In genomic region chr12:112404338-112404737, GRCm38 (mm10) we compare ENCODE assay signal across 29 mouse cellular contexts.
DNase-seq lines count a peak whose midpoint lies in the region; ATAC-seq and TF ChIP-seq lines count a peak whose summit lies in the region.
"Had no signal": no experiment of that assay in that cellular context is flagged by ENCODE, and none has a peak within 500 bp of the region (broad histone marks: within the 10 kb centered on the region; RNA-seq: fewer than 3 reads in every experiment).

No protein-coding gene starts in this region.

- DNase-seq in brain, embryonic 14.5 days (ENCODE audit: low read depth), result peak; percentile 25
- peak; percentile 60 for DNase-seq in embryonic facial prominence, embryonic 11.5 days (ENCODE audit: low spot score)
- peak; percentile 51 for DNase-seq in limb, embryonic 11.5 days (ENCODE audit: low spot score)
- no peak for DNase-seq in layer of hippocampus, postnatal 10 days (ENCODE audit: low spot score in 2 of 2)
- DNase-seq in spleen, adult 18-20 months, result no peak
- DNase-seq in cerebellum, adult 9-11 months, result no peak
- DNase-seq: adrenal gland, postnatal 10 days; adrenal gland, postnatal 36 days; B cell, adult 2 months; cerebellum, adult 11 months; cerebellum, adult 2 months; cerebellum, postnatal 10 days; cerebellum, postnatal 36 days; embryo, embryonic 11 days; forebrain, postnatal 0 days; gastrocnemius, postnatal 14 days; heart, adult 18-20 months; heart, postnatal 10 days; heart, postnatal 36 days had no signal

- 48% methylated on average over 12 of the region's 12 CpGs for WGBS in embryonic facial prominence, embryonic 11.5 days
- 16% methylated on average over 12 of the region's 12 CpGs for WGBS in limb, embryonic 11.5 days

- H3K27me3 ChIP-seq in embryonic facial prominence, embryonic 11.5 days (ENCODE audit: control insufficient read depth, insufficient read depth, low read length), result no peaks in the 10 kb centered on the region
- H3K27me3 ChIP-seq in limb, embryonic 11.5 days (ENCODE audit: control insufficient read depth, insufficient read depth, low read length), result 0 out of 2 replicates have a peak, but pooled peaks cover 2% of the 10 kb centered on the region
- H3K27me3 ChIP-seq: embryonic facial prominence, embryonic 12.5 days; embryonic facial prominence, embryonic 15.5 days; heart, embryonic 15.5 days had no signal

- no peak overlapping the region for H3K4me3 ChIP-seq in embryonic facial prominence, embryonic 11.5 days (ENCODE audit: low read depth, low read length)
- H3K4me3 ChIP-seq in limb, embryonic 11.5 days (ENCODE audit: low read depth, low read length), result no peak overlapping the region
- H3K4me3 ChIP-seq: embryonic facial prominence, embryonic 12.5 days; embryonic facial prominence, embryonic 15.5 days; heart, embryonic 12.5 days; heart, embryonic 15.5 days; hindbrain, embryonic 10.5 days; hindbrain, embryonic 13.5 days; intestine, embryonic 15.5 days had no signal

- no peaks in the 10 kb centered on the region for H3K9me3 ChIP-seq in embryonic facial prominence, embryonic 11.5 days (replicated peaks; ENCODE audit: control insufficient read depth, low read length)
- no peaks in the 10 kb centered on the region for H3K9me3 ChIP-seq in limb, embryonic 11.5 days (ENCODE audit: control insufficient read depth, low read length)
- H3K9me3 ChIP-seq: embryonic facial prominence, embryonic 12.5 days; embryonic facial prominence, embryonic 15.5 days; G1E; heart, embryonic 12.5 days; heart, embryonic 15.5 days; hindbrain, embryonic 10.5 days; hindbrain, embryonic 13.5 days; intestine, embryonic 15.5 days had no signal

- no peak for ATAC-seq in embryonic facial prominence, embryonic 11.5 days (replicated peaks; ENCODE audit: insufficient number of reproducible peaks, low FRiP score, low TSS enrichment, low read depth)
- no peak for ATAC-seq in limb, embryonic 11.5 days (ENCODE audit: insufficient number of reproducible peaks, low FRiP score, low TSS enrichment, low read depth)
- ATAC-seq: forebrain, embryonic 14.5 days; forebrain, postnatal 0 days; intestine, embryonic 15.5 days; Patski had no signal

- TF ChIP-seq CTCF in brain, embryonic 14.5 days (IDR thresholded peaks at IDR 0.05; ENCODE audit: borderline replicate concordance, extremely low read depth, insufficient read depth, insufficient read length), result no peak

- no peak for TF ChIP-seq POLR2A in brain, embryonic 14.5 days (IDR thresholded peaks at IDR 0.05; ENCODE audit: borderline replicate concordance, extremely low read depth, insufficient read depth, insufficient read length, poor library complexity, severe bottlenecking)

- H3K27ac ChIP-seq in embryonic facial prominence, embryonic 11.5 days (replicated peaks; ENCODE audit: low read depth, low read length), result no peak overlapping the region
- no peak overlapping the region; the same call in 1 of the 2 replicates for H3K27ac ChIP-seq in limb, embryonic 11.5 days (replicated peaks; ENCODE audit: low read depth, low read length)
- H3K27ac ChIP-seq: embryonic facial prominence, embryonic 12.5 days; embryonic facial prominence, embryonic 15.5 days; heart, embryonic 15.5 days; intestine, embryonic 15.5 days had no signal

- H3K4me1 ChIP-seq in embryonic facial prominence, embryonic 11.5 days (ENCODE audit: control insufficient read depth, insufficient read depth, low read length), result no peaks in the 10 kb centered on the region; the same call in 1 of the 2 replicates
- H3K4me1 ChIP-seq in limb, embryonic 11.5 days (ENCODE audit: control insufficient read depth, insufficient read depth, low read length), result peaks cover 45% of the 10 kb centered on the region
- H3K4me1 ChIP-seq: embryonic facial prominence, embryonic 15.5 days; heart, embryonic 12.5 days; heart, embryonic 15.5 days; intestine, embryonic 15.5 days had no signal

- H3K9ac ChIP-seq in embryonic facial prominence, embryonic 11.5 days (replicated peaks; ENCODE audit: low read length), result no peak overlapping the region
- H3K9ac ChIP-seq in limb, embryonic 11.5 days (ENCODE audit: low read length), result no peak overlapping the region
- H3K9ac ChIP-seq: embryonic facial prominence, embryonic 12.5 days; embryonic facial prominence, embryonic 15.5 days; forebrain, postnatal 0 days; heart, embryonic 12.5 days; heart, embryonic 15.5 days; hindbrain, embryonic 13.5 days; intestine, embryonic 15.5 days had no signal

- H3K36me3 ChIP-seq in embryonic facial prominence, embryonic 11.5 days (replicated peaks; ENCODE audit: control insufficient read depth, insufficient read depth, low read depth, low read length), result no peaks in the 10 kb centered on the region
- no peaks in the 10 kb centered on the region for H3K36me3 ChIP-seq in limb, embryonic 11.5 days (ENCODE audit: control insufficient read depth, insufficient read depth, low read length)
- H3K36me3 ChIP-seq: embryonic facial prominence, embryonic 12.5 days; embryonic facial prominence, embryonic 15.5 days; G1E; heart, embryonic 12.5 days; heart, embryonic 15.5 days; hindbrain, embryonic 10.5 days; hindbrain, embryonic 13.5 days; intestine, embryonic 15.5 days had no signal

- H3K4me2 ChIP-seq in embryonic facial prominence, embryonic 11.5 days (ENCODE audit: low read depth, low read length), result no peak overlapping the region
- H3K4me2 ChIP-seq in limb, embryonic 11.5 days (ENCODE audit: low read depth, severe bottlenecking), result no peak overlapping the region
- H3K4me2 ChIP-seq: embryonic facial prominence, embryonic 12.5 days; embryonic facial prominence, embryonic 15.5 days; heart, embryonic 12.5 days; heart, embryonic 15.5 days; hindbrain, embryonic 13.5 days; intestine, embryonic 15.5 days had no signal

Comparison
In these comparisons a context has a peak if more than half of its experiments do, and no peak if none do; other contexts are left out.
1. DNase-seq: peak in brain, embryonic 14.5 days (single experiment), embryonic facial prominence, embryonic 11.5 days (single experiment) and limb, embryonic 11.5 days (single experiment); none in layer of hippocampus, postnatal 10 days (0 of 2), spleen, adult 18-20 months (0 of 2) and cerebellum, adult 9-11 months (single experiment).